Mouse (Mus musculus) G1E (cell line): ENCODE data around the gene Tbx21. TPM values are rescaled to one million over a fixed set of nuclear protein-coding genes. Genes with fewer than 3 reads are reported as not detected.
A peak's percentile ranks its signal among the peaks of the same experiment; 100 is the strongest.

Experiments
- ATAC-seq: 2 replicates; pipeline ENCODE4 v1.8.0; 2016; ENCODE audit warnings: mild to moderate bottlenecking; ENCODE audit not compliant: insufficient number of reproducible peaks, poor library complexity, low FRiP score, severe bottlenecking; ENCODE audit errors: extremely low read depth
- DNase-seq: peaks from one replicate; pipeline ENCODE4 v3.0.0; 2012; ENCODE audit warnings: low spot score
- H3K27me3 ChIP-seq: 2 replicates; pipeline ENCODE4 v1.6.1; 2012; ENCODE audit warnings: mild to moderate bottlenecking, low read length, inconsistent platforms; ENCODE audit not compliant: insufficient read depth
- H3K36me3 ChIP-seq: replicated peaks from 2 replicates; pipeline ENCODE3; 2012; ENCODE audit warnings: mild to moderate bottlenecking, inconsistent platforms
- H3K4me1 ChIP-seq: 2 replicates; pipeline ENCODE4 v1.6.1; 2012; ENCODE audit warnings: low read depth, low read length, inconsistent platforms, mixed read lengths; ENCODE audit not compliant: insufficient read depth
- H3K4me3 ChIP-seq: 2 replicates; pipeline ENCODE4 v1.5.1; 2012; ENCODE audit warnings: low read depth, mild to moderate bottlenecking, inconsistent platforms, low read length, moderate library complexity, mixed read lengths
- H3K9me3 ChIP-seq: replicated peaks from 2 replicates; pipeline ENCODE4 v1.6.1; 2012; ENCODE audit warnings: inconsistent platforms
- CTCF ChIP-seq: IDR thresholded peaks from 2 replicates; pipeline ENCODE4 v1.5.1; 2012; ENCODE audit warnings: low read depth, low read length, inconsistent platforms, mixed read lengths
- GATA1 ChIP-seq: IDR thresholded peaks from 2 replicates; pipeline ENCODE4 v1.6.1; 2012; ENCODE audit warnings: borderline replicate concordance, low read length, inconsistent platforms, mixed read lengths
- GATA2 ChIP-seq: IDR thresholded peaks from 2 replicates; pipeline ENCODE4 v1.6.1; 2012; ENCODE audit warnings: low read depth, low read length, inconsistent platforms, borderline replicate concordance
- POLR2AphosphoS5 ChIP-seq: IDR thresholded peaks from 2 replicates; pipeline ENCODE4 v1.6.1; 2012; ENCODE audit warnings: low read depth, low read length, inconsistent platforms; ENCODE audit not compliant: insufficient replicate concordance
- TAL1 ChIP-seq: conservative IDR thresholded peaks from 2 replicates; pipeline ENCODE4 v1.6.1; 2012; ENCODE audit warnings: low read depth, low read length, inconsistent platforms, mixed read lengths
- polyA plus RNA-seq: library from polyadenylated mRNA; stranded (reverse); fragments of >175 nt; gene quantifications from 2 replicates; pipeline ENCODE4 v1.2.3, GENCODE M21; 2012
- total RNA-seq, 2 experiments: library from RNA; stranded (forward) in 1 of 2; stranded (reverse) in 1 of 2; fragments of 200-1000 nt in 1 of 2; fragments of >200 nt in 1 of 2; fragmentation: Nextera tagmentation in 1 of 2; gene quantifications; 2 replicates each; pipeline ENCODE4 v1.2.3; 2014 to 2017

The Tbx21 gene
- total and polyA plus RNA-seq, 3 experiments, result not detected

DNA sequence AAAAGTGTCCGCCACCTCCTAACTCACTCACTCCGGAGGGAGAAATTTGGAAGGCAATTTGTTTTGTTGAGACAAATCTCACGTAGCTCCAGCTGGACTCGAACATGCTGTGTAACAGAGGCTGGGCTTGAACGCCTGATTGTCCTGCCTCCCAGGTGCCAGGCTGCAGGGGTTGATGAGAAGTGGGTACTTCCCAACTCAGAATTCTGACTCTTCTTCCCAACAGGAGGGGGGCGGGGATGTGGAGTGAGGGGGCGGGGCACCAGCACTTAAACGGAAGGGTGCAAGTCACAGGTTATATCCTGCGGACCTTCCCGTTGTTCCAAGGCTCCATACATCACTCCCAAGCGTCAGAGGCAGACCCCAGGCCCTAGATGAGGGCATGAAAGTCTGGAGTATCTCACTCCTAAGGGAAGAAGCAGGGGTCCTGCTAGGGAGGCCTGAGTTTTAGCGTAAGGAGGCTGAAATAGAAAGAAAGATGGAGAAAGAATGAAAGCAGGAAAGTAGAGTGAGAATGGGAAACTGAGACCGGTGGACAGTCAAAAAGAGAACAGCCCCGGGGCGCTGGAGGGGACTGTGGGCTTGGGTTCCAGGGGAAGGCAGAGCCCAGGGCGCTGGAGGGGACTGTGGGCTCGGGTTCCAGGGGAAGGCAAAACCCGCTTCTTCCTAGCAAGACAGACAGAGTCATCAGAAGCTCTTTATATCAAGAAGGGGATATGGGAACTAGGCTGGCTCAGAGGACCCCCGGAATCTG is 12.5 kb upstream of the Tbx21 start:
- Histone ChIP-seq H3K4me3 (no peak overlapping the region), H3K27me3 (peaks cover 87% of the 10 kb centered on the region), H3K4me1 (peaks cover 21% of the 10 kb centered on the region), H3K9me3 (no peaks in the 10 kb centered on the region), H3K36me3 (no peaks in the 10 kb centered on the region)
- no peak for ATAC-seq
- no peak for DNase-seq
- TF ChIP-seq GATA1, result no peak
- no peak for TF ChIP-seq TAL1
- no peak for TF ChIP-seq GATA2
- no peak for TF ChIP-seq POLR2AphosphoS5
- TF ChIP-seq CTCF, result no peak

GRCm38 (mm10) chr11:97126645-97127468 is 11.7 kb upstream of the Tbx21 start:
- no peaks in the 10 kb centered on the region for H3K36me3 ChIP-seq
- DNase-seq (no peak), ATAC-seq (no peak)
- TF ChIP-seq POLR2AphosphoS5 (no peak), TAL1 (no peak), GATA1 (no peak), GATA2 (no peak), CTCF (no peak)
- no peaks in the 10 kb centered on the region for H3K9me3 ChIP-seq
- no peak overlapping the region for H3K4me3 ChIP-seq
- peaks cover 21% of the 10 kb centered on the region for H3K4me1 ChIP-seq
- H3K27me3 ChIP-seq, result peaks cover 87% of the 10 kb centered on the region

GRCm38 (mm10) chr11:97124266-97125036 is 9.3 kb upstream of the Tbx21 start:
- no peak for DNase-seq

GRCm38 (mm10) chr11:97123282-97123890 is 8.3 kb upstream of the Tbx21 start:
- H3K36me3 ChIP-seq, result no peaks in the 10 kb centered on the region
- DNase-seq, result peak; percentile 54
- no peak for ATAC-seq
- no peak overlapping the region for H3K4me3 ChIP-seq
- peaks cover 82% of the 10 kb centered on the region for H3K27me3 ChIP-seq
- no peaks in the 10 kb centered on the region for H3K9me3 ChIP-seq
- TF ChIP-seq TAL1 (no peak), CTCF (peak; percentile 33; the same call in 1 of the 2 replicates)
- H3K4me1 ChIP-seq, result peaks cover 7% of the 10 kb centered on the region; the same call in 1 of the 2 replicates

More at GRCm38 (mm10) chr11:97124266-97125036, 9.3 kb upstream of the Tbx21 start:
- no peak for ATAC-seq
- Histone ChIP-seq H3K27me3 (peaks cover 82% of the 10 kb centered on the region), H3K4me3 (no peak overlapping the region), H3K4me1 (peaks cover 14% of the 10 kb centered on the region), H3K9me3 (no peaks in the 10 kb centered on the region), H3K36me3 (no peaks in the 10 kb centered on the region)
- TF ChIP-seq TAL1 (no peak), POLR2AphosphoS5 (no peak), GATA1 (no peak), GATA2 (no peak), CTCF (no peak)

DNA sequence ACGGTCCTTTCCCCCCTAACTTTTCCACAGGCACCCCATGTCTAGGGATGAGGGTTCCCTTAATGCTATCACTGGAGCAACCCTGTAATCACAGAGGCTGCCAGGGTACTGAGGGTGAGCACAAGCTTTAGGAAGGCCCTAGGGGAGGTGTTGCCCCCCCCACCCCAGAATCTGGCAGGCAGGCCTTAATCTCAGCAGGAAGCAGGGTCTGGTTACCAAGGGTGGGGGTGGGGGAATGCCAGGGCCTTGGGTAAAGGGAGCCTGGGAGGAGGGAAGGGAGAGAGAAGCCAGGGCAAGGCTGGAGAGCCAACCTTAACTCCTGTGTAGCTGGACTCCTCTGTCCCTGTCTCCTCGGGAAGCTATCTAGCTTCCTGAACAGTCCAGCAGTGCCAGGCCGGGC is 5.5 kb upstream of the Tbx21 start:
- ATAC-seq (no peak), DNase-seq (no peak)
- TF ChIP-seq GATA1 (no peak), TAL1 (no peak), GATA2 (no peak), CTCF (no peak), POLR2AphosphoS5 (no peak)
- Histone ChIP-seq H3K36me3 (no peaks in the 10 kb centered on the region), H3K9me3 (no peaks in the 10 kb centered on the region), H3K27me3 (peaks cover 79% of the 10 kb centered on the region), H3K4me3 (no peak overlapping the region), H3K4me1 (peaks cover 7% of the 10 kb centered on the region; the same call in 1 of the 2 replicates)
